Mouse (Mus musculus) E14TG2a.4 (cell line): ENCODE measurements at regions not wholly inside any gene's neighbourhood (a gene's known extent, or its start where the extent isn't known, plus 50 kb on each side); places are given as distances from the start of the nearest gene placed in this dataset.

Experiments
- CTCF ChIP-seq: conservative IDR thresholded peaks from 2 replicates; pipeline ENCODE4 v1.5.1; 2014; ENCODE audit warnings: low read length
- NANOG ChIP-seq: IDR thresholded peaks from 2 replicates; pipeline ENCODE4 v1.6.1; 2014; ENCODE audit warnings: borderline replicate concordance, low read length, mixed read lengths
- POU5F1 ChIP-seq: IDR thresholded peaks from 2 replicates; pipeline ENCODE4 v1.6.1; 2014; ENCODE audit warnings: low read length, borderline replicate concordance

- TF ChIP-seq CTCF (no peak), POU5F1 (no peak), NANOG (no peak)
These were observed 199.6 kb upstream of the Tfap2d start for GRCm38 (mm10) chr1:18903266-18903665.
